Mouse (Mus musculus) lung, postnatal 4 days (tissue): Measurements from ENCODE around the gene Lrmda.

Experiments used
- DNase-seq, 2 experiments: peaks; one replicate each; pipeline ENCODE4 v3.0.0; 2021

The Lrmda gene

GRCm38 (mm10) chr14:22589503-22590215, 570.1 kb downstream of the Lrmda start:
- no peak for DNase-seq

DNA sequence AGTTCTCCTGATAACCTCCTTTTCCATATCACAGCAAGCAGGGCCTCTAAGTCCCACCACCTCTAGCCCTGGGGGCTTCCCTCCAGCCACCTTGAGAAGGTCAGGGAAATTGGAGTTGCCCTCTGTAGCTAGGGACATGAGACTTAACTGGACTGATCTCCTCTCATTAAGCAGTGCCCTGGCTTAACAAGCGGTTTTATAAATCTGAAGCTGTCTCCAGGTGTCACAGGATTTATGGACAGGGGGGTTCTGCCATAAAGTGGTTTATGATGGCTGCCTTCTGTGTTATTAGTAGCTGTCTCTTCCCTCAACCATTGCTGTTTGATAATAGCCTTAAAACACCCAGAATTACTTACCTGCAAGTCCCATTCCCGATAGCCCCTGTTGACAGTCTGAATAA, 571.7 kb downstream of the Lrmda start:
- no peak for DNase-seq

DNA sequence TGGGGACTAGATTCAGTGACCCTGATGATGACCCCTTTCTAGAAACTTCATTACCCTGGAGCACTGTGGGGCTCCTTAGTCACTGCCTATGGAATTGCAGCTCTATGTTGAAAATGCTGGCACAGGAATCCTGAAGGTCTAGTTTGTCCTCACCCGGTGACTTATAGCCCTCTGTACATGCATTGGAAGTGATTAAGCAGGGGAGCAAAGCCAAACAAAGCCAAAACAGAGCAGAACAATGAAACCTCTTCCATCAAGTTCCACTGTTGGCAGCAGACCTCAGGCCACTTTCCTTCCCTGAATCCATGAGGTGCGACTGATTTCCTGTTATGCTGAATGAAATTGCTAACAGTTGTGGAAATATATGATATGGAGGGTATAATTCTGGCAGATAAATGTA, 578.0 kb downstream of the Lrmda start:
- DNase-seq, result no peak

DNA sequence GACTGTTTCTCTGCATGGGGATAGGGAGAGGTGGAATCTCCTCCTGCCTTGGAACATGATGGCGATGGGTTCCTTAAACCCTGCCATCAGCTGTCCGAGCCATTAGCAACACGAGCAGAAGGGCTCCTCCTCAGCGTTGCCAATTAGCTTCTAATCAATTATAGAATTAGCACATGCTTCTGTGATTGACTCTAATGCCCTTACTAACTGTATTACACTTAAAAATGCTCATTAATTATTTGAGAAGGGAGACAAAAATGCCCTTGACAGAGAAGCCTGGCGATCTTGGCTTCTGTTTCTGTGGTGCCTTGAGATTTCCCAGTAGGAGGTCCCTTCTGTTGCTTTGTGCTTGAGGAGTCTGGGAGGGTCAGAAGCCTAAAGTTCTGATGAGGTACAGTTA, 579.1 kb downstream of the Lrmda start:
- DNase-seq, result no peak

DNA sequence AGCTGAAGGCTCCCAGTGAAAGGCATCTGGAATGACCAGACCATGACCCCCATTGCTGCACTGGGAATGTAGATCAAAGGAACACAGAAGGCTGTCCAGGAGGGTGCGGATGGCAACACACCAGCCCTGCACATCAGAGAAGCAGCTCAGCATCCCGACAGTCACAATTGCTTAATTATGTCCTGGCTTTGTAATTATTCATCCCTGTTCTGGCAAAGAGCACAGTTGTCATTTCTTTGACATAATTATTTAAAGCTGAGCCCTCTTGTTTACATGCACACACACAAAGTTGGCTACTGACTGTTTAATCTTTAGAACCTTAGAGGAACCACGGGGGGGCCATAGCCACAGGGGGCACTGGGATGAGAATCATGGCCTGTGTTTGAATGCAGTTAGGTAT, 580.7 kb downstream of the Lrmda start:
- DNase-seq, result no peak

DNA sequence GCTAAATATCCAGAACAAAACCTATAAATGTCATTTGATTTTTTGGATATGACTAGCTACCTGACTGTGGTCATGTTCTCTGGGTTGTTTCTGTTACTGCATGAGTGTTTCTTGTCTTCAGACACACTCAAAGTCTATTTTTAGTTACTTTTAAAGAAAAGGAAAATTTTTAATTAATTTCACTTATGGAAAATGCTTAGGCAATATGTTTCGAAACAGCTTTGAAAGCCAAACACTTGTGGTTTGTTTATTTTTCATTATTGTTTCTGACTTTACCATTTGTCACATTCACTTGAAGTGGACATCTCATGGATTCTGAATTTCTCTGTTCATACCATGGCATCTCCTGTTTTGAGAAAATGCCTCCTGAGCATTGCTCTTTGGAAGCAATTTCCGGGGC, 582.8 kb downstream of the Lrmda start:
- DNase-seq, result no peak

DNA sequence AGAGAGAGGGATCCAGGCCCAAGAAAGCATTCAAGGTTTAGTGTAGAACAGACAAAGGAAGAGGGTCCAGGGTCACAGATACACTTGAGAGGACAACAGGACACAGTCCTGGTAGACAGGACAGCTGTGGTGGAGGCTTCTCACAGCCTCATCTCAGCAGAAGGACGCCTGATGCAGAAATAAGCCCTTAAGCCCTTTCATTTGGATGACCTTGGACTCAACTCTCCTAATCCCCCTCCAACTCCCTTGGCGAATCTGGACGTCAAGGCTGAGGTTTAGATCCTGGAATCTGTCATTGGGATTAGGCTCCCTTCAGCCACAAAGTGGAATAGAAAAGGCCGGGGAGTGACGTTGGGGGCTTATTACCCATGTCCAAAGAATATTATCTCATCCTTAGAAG, 589.1 kb downstream of the Lrmda start:
- DNase-seq, result no peak

DNA sequence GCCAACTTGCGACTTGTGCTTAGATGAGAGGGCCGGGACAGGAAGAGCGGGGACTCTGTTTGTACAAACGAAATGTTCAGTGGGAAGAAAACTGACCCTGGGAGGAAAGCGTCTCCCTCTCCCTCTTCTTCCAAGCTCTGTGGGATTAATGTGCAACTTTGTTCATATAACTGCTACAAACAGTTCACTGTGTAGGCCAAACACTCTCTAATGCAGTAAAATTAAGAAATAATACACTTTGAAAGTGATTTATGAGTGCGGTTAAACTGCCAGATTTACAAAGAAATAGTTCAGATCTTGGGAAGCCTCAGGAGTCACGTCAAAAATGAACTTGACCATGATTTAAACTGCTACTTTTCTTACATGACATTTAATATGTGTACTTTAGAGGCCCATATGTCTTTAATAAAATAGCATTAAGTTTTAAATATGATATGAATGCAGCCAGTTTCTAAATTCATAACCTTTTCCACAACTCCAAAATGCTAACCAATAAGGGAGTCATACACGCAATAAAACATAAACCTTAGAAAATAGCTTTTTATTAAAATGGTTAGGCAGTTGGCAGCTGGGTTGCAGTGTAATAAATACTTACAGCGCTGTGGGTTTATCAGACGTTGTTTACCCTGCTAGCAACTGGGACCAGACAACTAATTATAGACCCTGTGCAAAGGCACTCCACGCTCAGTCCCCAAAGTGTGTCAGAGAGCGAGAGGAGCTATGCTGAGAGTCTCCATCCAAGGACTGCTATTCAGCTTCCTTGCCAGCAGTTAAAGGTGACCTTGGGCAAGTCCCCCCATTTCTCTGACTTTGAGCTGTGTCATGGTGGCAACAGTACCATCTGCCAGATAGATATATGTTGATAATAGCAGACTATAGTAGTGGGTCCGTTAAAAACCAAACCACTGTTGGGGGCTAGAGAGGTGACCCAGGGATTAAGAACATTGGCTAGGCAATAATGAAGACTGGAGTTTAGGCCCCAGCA, 590.0 kb downstream of the Lrmda start:
- DNase-seq, result no peak

GRCm38 (mm10) chr14:22611011-22611410, 591.5 kb downstream of the Lrmda start:
- no peak for DNase-seq

GRCm38 (mm10) chr14:22620191-22620590, 600.7 kb downstream of the Lrmda start:
- DNase-seq, result no peak

GRCm38 (mm10) chr14:22621941-22622340, 602.4 kb downstream of the Lrmda start:
- DNase-seq, result no peak

DNA sequence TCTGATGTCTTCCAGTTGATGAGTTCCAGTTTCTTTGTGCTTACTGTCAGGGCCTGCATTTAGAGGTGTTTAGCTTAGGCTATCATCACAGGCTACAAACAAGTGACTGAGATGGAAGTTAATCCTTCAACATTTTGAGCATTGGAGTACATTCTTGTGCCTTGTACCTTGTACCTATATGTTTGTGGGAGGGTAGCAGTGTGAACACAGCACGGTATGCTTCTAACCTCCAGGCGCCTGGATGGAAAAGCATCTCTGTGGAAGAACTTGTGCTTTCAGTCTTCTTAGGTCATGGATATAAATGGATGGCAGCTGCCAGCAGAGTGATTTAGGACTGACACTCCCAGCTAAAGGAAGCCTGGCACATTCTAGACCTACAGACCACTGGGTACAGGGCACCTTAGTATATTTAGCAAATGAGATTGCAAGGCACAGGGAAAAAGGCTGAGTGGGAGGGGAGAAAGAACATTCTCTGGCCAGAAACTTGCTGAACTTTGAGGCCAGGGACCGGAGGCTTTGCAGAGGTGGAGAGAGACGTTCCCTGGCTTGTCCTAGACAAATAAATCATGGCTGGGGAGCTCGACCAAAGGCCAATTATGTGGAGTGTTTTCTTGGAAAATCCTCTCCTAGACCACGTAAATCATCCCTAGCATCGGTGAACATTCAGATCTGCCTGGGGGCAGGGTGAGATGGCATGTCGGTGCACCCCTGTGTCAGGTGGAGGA, 607.8 kb downstream of the Lrmda start:
- DNase-seq, result no peak

DNA sequence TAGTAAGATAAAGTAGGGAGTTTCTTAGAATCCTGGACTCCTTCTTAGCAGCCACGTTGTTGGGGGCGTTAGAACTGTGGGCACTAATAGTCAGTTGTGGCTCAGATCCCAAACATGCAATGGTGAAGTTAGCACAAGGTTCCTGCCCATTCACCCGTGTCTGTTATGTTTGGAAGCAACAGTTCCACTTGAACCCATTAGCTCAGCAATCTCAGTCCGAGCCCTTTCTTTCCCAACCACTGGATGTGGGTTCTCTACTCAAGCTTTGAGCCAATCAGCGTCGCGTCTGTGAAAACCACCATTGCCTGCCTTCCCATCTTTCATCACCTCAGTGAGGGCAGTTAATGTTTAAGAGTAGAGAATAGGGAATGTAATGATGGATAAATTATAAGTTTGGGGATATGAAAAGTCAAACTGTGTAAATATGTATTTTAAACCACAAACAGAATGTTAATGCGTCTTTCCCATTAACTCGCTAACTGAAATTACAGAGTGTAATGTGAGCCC, 610.9 kb downstream of the Lrmda start:
- DNase-seq, result no peak

GRCm38 (mm10) chr14:22633612-22634011, 614.1 kb downstream of the Lrmda start:
- DNase-seq, result no peak

DNA sequence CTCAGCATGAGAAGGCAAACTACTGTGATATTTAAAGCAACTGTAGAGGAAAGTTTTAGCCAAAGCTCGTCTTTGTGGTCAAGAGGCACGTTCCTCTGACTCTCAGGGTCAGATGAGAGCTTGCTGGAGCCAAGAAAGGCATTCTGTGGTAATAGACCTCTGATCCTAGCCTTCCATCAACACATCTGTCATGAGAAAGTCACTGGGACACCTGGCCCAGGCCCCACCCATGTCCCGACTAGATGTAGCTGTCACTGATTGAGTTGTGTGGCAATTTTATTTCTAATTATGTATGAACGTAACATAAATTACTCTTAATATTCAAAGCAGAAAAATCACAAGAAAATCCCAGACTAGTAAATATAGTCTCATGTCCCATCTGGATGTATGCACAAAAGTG, 624.0 kb downstream of the Lrmda start:
- no peak for DNase-seq

DNA sequence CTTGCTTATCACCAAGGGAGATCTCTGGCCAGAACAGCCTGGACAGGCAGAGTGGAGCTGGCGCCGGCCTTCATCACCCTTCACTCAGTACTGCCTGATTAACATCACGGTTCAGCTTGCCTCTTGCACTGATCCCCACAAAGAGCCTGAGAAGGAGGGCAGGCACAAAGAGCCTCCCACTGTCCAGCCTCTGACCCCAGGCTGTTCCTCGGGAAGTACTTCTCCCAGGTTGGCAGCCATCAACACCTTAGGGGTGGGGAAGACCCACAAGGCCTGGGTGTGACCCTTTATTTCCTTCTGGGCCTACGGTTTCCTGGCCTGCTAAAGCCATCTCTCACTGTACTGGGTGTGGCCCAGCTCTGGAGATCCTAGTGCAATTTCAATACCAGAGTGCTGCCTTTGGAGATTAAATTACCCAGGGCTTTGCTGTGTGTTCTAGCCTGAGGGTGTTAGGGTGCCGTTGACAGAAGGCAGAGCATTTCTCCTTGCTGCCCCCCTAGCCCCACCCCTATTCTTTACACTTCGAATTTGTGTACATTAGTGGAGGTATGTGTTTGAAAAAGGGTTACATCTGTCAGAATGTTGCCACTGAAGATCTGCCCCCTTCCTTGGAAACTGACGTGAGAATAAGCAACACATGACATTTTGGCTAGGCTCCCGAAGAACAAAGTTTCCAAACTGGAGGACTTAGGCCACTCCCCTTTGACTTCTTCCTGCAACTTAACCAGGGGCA, 628.5 kb downstream of the Lrmda start:
- DNase-seq, result peak; percentile 57 to 71

GRCm38 (mm10) chr14:22649411-22649911, 629.9 kb downstream of the Lrmda start:
- DNase-seq, result no peak

- peak; percentile 66 to 85 for DNase-seq
Observed at GRCm38 (mm10) chr14:22649985-22650984, 630.8 kb downstream of the Lrmda start.

- DNase-seq, result no peak
Observed at GRCm38 (mm10) chr14:22651131-22651952, 631.8 kb downstream of the Lrmda start.

DNA sequence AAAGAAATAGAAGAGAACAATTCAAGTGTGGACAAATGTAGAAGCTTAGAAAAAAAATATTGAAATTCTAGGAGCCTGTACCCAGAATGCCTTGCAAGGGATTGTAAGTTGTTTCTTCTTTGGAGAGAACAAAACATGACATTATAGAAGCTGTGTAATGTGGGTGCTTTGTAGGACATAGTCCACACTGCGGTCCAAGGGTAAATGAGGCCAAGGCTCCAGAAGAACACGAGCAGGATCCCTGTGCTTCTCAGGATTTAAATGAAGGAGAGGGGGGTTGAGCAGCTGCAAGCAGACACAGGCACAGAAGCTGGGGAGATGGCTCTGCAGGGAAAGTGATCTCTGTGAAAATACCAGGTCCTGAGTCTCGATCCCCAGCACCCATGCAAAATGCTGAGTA, 643.0 kb downstream of the Lrmda start:
- no peak for DNase-seq
